Mouse (Mus musculus) lung, postnatal 0 days (tissue): ENCODE data around the gene Erich4.

Source experiments
- CTCF ChIP-seq: IDR thresholded peaks from 2 replicates; pipeline ENCODE4 v1.5.1; 2016; ENCODE audit warnings: antibody characterized with exemption, mild to moderate bottlenecking
- EP300 ChIP-seq: IDR thresholded peaks from 2 replicates; pipeline ENCODE4 v1.6.1; 2016; ENCODE audit warnings: antibody characterized with exemption, mild to moderate bottlenecking, control low read depth

- TF ChIP-seq CTCF, result no peak
- TF ChIP-seq EP300, result no peak
Measured at GRCm38 (mm10) chr7:25644631-25645030, 28.9 kb upstream of the Erich4 start.
